Mouse (Mus musculus): ENCODE measurements at regions not wholly inside any gene's neighbourhood (a gene's known extent, or its start where the extent isn't known, plus 50 kb on each side); places are given as distances from the start of the nearest gene placed in this dataset.

- DNase-seq, result no peak
Observed at GRCm38 (mm10) chr2:9445826-9446225, 435.2 kb upstream of the 4930412O13Rik start.

DNA sequence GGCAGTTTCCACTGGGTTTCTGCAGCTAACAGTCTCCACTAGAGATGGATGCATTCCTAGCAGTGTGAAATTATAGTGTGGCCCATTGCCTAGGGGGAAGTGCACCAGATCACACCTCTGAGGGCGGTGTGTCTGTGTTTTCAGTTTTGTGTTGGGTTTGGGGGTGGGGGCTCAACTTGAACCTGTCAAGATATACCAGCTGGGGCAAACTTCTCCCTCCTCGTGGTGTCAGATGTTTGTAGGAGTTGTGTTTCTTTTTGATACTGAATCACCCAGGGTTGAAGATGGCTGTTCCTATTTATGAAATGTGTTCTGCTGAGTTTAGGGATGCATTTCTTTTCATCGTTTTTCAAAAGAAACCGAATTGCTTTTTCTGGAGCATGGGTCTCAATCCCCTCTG lies 416.6 kb upstream of the 4930412O13Rik start:
- no peak for DNase-seq

GRCm38 (mm10) chr2:9464818-9465217 lies 416.2 kb upstream of the 4930412O13Rik start:
- peak; percentile 2 for DNase-seq

- DNase-seq, result no peak
Observed at GRCm38 (mm10) chr2:9467573-9467972, 413.5 kb upstream of the 4930412O13Rik start.

GRCm38 (mm10) chr2:9468651-9469050 lies 412.4 kb upstream of the 4930412O13Rik start:
- DNase-seq, result peak; percentile 6

- DNase-seq, result no peak
Observed at GRCm38 (mm10) chr2:9481678-9482345, 399.2 kb upstream of the 4930412O13Rik start.

DNA sequence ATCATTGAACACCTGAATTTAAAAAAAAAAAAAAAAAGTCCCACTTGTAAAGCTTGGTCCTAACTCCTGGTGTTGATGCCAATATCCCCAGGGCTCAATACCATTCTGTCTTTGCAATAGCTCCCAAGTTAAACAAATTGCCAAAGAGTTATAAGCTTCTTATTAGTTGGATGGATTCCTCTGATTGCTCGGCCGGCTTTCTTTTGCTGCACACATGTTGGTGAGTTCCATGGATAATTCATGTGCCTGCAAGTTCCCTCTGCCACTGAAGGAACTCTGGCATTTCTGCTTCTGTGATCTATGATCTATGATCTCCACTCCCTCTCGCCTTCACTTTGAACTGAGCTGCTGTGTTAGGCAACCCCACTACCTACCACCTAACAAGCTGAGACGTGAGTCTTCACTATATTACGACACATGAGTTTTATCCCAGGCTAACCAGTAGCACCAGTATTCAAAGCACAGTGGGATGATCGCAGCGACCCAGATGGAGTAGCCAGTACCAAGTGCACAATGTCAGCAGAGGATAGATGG lies 393.6 kb upstream of the 4930412O13Rik start:
- DNase-seq, result no peak

- no peak for DNase-seq
Observed at GRCm38 (mm10) chr2:9493606-9494145, 387.4 kb upstream of the 4930412O13Rik start.

- no peak for DNase-seq
Observed at GRCm38 (mm10) chr2:9520045-9520444, 361.0 kb upstream of the 4930412O13Rik start.

DNA sequence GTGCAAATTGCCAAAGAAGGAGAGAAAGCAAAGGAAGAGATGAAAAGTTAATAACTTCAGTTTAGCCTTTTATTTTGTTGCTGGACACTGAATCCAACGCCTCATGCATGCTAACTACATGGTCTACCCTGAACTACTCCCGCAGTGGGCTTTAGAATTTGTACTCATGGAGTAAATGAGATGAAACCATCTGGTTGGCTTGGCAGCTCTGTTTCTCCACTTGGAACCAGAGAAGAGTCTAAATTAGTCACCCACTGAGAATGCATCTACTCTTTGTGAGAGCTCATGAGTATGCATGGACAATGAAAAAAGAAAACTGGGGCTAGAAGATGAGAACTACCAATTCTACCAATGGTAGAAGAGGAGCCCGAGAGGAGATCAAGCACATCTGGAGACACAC lies 355.1 kb upstream of the 4930412O13Rik start:
- DNase-seq, result no peak

DNA sequence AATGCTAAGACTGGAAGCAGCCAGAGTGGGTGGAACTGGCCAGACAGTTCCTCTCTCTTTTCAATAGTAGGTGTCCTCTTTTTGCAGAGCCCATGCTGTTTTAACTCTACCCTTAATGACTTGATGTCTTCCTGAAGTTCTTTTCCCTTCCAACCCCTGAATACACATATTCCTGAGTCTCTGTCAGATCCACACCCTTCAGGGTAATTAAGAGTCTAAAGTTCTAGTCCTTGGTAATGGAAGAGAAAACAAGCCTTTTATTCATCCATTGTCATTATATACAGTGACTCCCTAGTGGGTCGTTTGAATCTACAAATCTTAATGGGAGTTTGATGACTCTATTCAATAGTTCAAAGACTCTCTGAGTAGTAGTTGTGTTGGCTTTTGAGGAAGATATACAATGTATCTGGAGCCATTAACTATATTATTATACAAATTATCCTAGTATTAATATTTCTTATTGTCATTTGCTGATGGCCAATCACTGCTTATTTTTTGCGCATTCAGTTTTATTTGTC lies 345.9 kb upstream of the 4930412O13Rik start:
- DNase-seq, result no peak

DNA sequence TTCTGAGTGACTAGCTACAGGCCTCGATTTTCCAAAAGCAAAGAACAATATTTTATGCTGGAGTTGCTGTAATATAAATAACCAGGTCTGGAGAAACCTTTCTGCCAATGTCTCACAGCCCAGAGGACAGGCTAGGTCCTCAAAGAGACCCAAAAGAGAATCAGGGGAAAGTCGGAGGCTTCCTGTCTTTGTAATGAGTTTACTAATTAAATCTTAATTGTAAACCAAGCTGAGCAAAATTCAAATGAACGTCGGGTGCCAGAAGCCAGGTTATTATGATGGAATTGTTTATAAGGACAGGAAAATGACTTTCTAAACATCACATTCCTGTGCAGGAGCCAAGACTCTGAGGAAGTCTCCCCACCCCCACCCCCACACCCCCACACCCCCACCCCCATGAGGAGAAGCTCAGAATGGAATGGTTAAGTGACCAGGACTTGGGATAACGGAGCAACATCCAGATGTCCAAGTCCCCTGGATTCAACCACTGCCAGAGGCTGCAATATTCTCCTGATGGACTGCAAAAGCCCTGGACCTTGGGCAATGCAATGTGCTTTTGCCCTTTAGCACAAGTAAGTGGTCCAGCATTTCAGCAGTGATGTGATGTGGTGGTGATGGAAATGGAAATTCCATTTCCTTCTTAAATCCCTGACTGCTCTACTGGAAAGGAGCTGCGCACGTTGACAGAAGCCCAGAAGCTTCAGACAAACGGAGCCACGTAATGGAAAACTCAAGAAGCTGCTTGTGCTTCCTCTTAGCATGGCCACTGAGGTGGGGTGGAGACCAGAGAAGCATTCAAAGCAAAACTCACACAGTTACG lies 333.1 kb upstream of the 4930412O13Rik start:
- DNase-seq, result no peak

DNA sequence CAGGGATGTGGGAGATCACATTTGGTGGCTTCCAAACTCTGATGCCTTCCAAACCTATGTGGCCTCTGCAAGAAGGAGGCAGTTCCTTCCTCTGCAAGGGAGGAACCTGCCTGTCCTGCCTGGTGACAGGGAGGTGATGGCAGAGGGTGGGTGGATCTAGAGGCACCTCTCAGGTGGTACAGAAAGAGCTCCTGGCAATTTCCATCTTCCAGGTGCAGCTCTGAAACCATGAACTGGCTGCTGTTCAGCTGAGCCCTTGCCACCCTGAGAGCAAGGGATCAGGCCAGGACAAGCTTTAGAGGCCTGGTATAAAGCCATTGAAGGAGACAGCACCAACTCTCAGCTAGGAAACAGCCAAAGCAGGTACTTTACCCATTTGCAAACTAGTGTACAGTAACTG lies 327.7 kb upstream of the 4930412O13Rik start:
- DNase-seq, result no peak

DNA sequence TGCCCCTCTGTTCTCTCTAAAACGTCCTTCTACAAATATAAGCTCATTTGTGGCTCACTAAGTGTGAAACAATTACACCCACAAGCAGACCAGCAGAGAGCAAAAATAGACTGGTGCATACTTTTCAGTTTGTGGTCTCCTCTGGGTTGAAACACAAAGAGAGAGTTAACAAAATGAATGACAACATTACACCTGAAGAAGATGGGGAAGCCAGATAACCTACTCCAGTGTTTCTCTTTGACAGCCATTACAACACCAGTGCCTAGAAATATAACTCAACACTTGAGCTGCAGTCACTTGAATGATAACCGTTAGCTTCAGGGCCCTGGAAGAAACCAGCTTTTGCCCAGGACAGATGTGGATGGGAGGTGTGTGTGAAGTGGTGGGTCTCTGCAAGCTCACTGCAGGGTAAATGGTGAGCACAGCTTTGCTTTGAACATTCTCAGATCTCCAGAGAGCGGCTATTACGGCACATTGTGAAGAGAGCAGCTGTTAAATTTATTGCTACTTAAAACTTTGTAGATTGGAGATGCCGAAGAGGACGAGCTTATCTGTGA lies 316.5 kb upstream of the 4930412O13Rik start:
- DNase-seq, result no peak

GRCm38 (mm10) chr2:9569220-9569619 lies 311.8 kb upstream of the 4930412O13Rik start:
- DNase-seq, result no peak

- DNase-seq, result peak; percentile 3
Observed at GRCm38 (mm10) chr2:9574196-9574595, 306.9 kb upstream of the 4930412O13Rik start.

GRCm38 (mm10) chr2:9574651-9575050 lies 306.4 kb upstream of the 4930412O13Rik start:
- DNase-seq, result no peak

DNA sequence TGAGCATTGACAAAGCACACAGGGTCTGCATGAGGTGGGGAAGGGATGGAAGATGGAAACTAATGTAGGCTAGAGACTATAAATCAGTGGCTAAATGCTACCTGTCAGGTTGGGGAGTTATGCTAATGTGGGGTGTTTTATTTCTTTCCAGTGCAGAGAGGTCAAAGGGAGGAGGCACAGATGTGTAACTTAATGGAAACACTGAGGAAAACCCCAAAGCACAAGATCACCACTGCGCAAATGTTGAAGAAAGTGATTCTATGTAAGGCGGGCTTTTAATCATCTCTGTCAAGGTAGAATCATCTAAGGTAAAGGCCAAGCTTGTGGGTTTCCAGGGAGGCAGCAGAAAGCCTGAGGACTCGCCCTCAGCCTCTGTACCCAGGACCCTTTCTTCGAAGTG lies 303.2 kb upstream of the 4930412O13Rik start:
- no peak for DNase-seq

GRCm38 (mm10) chr2:9587389-9587788 lies 293.7 kb upstream of the 4930412O13Rik start:
- no peak for DNase-seq

DNA sequence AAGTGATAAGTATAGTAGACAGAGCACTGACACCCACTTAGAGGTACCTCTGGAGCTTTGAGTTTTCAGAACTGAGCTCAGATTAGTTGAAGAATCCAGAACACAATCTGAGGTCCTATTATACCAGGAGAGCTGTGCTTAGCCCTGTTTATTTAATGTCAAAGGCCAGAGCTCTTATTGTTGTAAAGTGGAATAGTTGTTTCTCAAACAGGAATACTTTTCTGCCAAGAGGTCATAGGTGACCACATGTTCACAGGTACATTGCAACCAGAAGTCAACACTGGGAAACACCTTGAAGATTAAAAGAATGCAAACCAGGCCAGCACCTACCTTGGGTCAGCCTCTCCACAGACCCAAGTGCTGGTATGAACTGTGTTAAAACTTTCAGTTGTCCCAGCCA lies 291.9 kb upstream of the 4930412O13Rik start:
- DNase-seq, result no peak

DNA sequence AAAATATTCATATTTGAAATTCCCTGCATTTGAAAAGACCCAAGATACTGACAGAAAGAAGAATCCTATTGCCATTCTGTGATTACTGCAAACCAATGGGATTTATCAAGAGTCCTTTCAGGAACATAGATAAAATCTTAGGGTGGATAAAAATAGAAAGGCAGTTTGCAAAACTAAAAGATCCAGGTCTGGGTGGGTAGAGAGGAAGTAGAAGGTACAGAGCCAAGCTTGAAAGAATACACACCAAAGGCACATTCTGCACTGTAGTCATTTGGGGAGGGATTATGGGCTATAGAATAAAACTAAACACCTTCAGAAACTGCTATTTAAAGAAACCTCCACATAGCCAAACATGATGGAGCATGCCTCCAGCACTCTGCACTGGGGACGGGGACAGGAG lies 288.5 kb upstream of the 4930412O13Rik start:
- no peak for DNase-seq

GRCm38 (mm10) chr2:9593931-9594330 lies 287.1 kb upstream of the 4930412O13Rik start:
- peak; percentile 14 for DNase-seq

- no peak for DNase-seq
Observed at GRCm38 (mm10) chr2:9595236-9595850, 285.7 kb upstream of the 4930412O13Rik start.

Data from layer of hippocampus, adult 9-11 months (tissue).